Mouse (Mus musculus): ENCODE data around the gene Ints14.

- TF ChIP-seq CTCF (IDR thresholded peaks at IDR 0.05; ENCODE audit: borderline replicate concordance, insufficient read depth, low read length) (no peak), POLR2A (IDR thresholded peaks at IDR 0.05; ENCODE audit: low read depth, low read length) (no peak)
Measured at GRCm38 (mm10) chr9:65016978-65017827, 56.5 kb downstream of the Ints14 start.
